Mouse (Mus musculus) embryonic fibroblast, embryonic 13.5 days (primary cell): ENCODE data around the gene Foxp1.

Source experiments
- CTCF ChIP-seq: IDR thresholded peaks from 2 replicates; pipeline ENCODE4 v1.5.1; 2011; ENCODE audit warnings: mild to moderate bottlenecking, control low read depth, low read length, moderate library complexity, borderline replicate concordance; ENCODE audit not compliant: insufficient read depth
- POLR2A ChIP-seq: IDR thresholded peaks from 2 replicates; pipeline ENCODE4 v1.6.1; 2011; ENCODE audit warnings: low read depth, mild to moderate bottlenecking, control low read depth, low read length, moderate library complexity

DNA sequence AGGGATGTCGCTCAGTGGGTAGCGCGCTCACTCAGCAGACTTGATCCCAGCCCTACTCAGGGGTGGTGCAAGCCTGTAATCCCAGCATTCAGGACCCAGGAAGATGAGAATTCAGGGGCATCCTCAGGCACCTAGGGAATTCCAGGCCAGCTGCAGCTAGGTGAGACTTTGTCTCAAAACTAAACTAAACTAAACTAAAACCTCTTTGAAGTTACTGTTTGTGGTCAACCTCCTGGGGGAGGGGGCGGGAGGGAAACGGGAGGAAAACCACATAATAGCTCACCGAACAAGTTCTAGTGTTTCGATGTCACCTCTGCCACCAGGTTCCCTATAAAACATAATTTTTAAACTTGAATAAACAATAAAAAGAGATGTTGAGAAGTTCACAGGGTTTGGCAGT lies 24.4 kb downstream of the Foxp1 start:
- TF ChIP-seq POLR2A = no peak
- no peak for TF ChIP-seq CTCF
